Mouse (Mus musculus) heart, postnatal 0 days (tissue): Measurements from ENCODE around the gene Zfp108.

Experiments
- CTCF ChIP-seq: IDR thresholded peaks from 2 replicates; pipeline ENCODE4 v1.5.1; 2016; ENCODE audit warnings: antibody characterized with exemption, control low read depth, low read depth
- EP300 ChIP-seq: IDR thresholded peaks from 2 replicates; pipeline ENCODE4 v1.6.1; 2016; ENCODE audit warnings: antibody characterized with exemption, low read depth

GRCm38 (mm10) chr7:24286090-24286489 is 31.5 kb downstream of the Zfp108 start:
- no peak for TF ChIP-seq CTCF
- no peak for TF ChIP-seq EP300
